Mouse (Mus musculus): ENCODE measurements around the gene Oxa1l.

The Oxa1l gene

GRCm38 (mm10) chr14:54409980-54410810, 49.6 kb downstream of the Oxa1l start:
- peak in 1 of 2 experiments; percentile 39 for DNase-seq (ENCODE audit: low spot score in 2 of 2)

DNA sequence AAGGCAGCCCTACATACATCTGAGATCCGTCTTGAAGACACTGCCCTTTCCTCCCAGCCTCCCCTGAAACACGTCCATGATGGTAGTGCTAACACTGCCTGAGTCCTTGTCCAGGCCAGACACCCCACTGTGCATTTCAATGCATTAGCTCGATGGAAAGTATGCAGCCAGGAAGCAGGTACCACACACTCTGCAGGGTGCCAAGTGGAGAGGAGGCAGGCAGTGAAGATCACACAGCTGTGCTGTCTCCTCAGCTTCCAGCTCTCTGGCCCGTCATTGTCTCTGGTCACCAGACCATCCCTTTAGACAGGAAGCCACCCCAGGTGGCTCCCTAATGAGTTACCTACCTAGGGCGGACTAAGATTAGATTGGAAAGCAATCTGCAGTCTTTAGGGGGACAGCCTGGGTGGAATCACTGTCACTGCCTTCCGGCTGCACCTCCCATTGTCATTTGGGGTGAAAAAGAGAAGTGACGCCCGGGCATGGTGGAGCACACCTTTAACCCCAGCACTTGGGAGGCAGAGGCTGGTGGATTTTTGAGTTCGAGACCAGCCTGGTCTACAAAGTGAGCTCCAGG, 51.5 kb downstream of the Oxa1l start:
- DNase-seq (ENCODE audit: low spot score in 2 of 2): no peak

DNA sequence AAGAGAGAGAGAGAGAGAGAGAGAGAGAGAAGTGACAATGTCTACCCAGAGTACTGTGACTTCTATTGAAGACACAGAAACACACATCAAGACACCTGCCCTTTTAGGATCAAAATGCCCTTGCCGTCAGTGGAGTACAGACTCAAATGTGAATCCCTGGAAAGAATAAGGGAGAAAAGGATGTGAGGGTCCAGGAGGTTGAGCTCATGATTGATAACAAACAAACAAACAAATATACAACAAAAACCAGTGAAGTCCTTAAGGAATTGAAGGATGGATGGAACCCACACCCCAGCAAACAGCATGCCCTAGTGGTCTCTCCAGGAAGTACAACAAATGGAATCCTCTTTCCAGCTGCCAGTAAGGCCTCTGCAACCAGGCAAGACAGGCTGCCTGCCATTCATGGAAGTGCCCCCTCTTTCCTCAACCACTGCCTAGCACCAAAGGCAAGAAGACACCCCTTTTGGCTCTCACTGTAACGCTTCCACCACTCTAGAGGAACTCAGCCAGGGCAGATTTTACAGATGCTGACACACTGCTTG, 52.1 kb downstream of the Oxa1l start:
- DNase-seq (ENCODE audit: low spot score in 2 of 2): no peak

DNA sequence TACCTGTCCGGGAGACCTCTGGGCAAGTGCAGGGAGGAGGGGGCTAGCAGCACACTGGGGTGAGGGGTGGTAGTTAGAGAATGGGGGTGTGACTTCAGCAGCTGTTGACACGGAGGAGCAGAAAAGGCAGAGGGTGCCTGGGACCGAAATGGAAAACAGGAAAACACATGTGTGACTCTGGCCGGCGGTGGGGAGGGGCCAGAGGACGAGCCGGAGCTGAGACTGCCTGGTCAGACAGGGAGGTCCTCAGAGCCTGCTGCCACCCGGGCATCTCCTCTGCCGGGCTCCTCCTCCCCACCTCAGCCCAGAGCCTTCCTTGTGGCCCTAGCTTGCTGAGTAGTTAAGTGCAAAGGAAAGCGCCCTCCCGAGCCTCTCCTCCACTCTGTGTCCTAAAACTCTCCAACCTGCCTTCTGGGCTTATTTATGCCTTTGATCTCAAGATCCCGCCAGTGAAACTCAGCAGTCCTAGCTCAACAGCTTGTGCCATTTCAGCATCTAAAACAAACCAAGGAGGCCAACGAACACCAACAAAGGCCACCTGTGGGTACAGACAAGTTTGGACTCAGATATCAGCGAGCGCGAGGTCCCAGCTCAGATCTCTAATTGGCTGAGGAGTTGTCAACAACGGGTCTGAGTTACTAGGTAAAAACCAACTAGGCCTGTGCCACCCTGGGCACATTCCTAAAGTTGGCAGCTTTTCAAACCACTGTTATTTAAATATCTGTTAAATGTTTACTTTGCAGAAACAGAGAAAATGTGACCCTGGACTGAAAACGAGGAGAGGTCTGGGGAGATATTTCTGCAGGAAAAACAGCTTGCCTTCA, 53.5 kb downstream of the Oxa1l start:
- DNase-seq (ENCODE audit: low spot score in 2 of 2): peak in 1 of 2 experiments; percentile 37

- DNase-seq (ENCODE audit: low spot score in 2 of 2): no peak
Observed at GRCm38 (mm10) chr14:54415241-54416020, 54.8 kb downstream of the Oxa1l start.

GRCm38 (mm10) chr14:54416229-54416775, 55.7 kb downstream of the Oxa1l start:
- no peak for DNase-seq (ENCODE audit: low spot score in 2 of 2)

DNA sequence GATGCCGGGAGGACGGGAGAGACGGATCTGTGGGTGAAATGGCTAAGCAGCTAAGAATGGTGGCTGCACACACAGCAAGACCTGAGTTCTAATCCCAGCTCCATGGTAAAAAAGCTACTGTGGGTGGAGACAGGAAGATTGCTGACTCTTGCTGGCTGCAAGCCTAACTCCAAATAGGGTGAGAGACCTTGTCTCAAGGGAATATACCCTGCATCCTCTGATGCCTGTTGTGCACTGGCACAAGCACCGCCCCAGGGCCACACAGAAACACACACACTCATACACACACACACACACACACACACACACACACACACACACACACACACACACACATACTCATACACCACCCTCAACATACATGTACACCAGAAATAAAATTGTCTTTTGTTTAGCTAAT, 56.2 kb downstream of the Oxa1l start:
- DNase-seq (ENCODE audit: low spot score in 2 of 2): no peak

GRCm38 (mm10) chr14:54417623-54418081, 57.0 kb downstream of the Oxa1l start, which contains the start of gene Slc7a7:
TSS of gene Slc7a7 (minus strand) at chr14:54417780.
- DNase-seq (ENCODE audit: low spot score in 2 of 2): no peak
